Mouse (Mus musculus) forebrain, postnatal 0 days (tissue): Measurements from ENCODE around the gene Catip. TPM values are rescaled to one million over a fixed set of nuclear protein-coding genes. Genes with fewer than 3 reads are reported as not detected.

Experiments used
- ATAC-seq: fragments of 200-750 bp; cut with Nextera tagmentation; 2 replicates; pipeline ENCODE4 v1.8.0; 2017; ENCODE audit warnings: mild to moderate bottlenecking, moderate library complexity
- DNase-seq: peaks from one replicate; pipeline ENCODE4 v3.0.0-alpha.2; 2015
- H3K27ac ChIP-seq: fragments of 300-500 bp; sonication (generic); 2 replicates; pipeline ENCODE4 v1.5.1; 2014; ENCODE audit warnings: low read depth, mild to moderate bottlenecking, antibody characterized with exemption, low read length, moderate library complexity, mixed read lengths
- H3K27me3 ChIP-seq: fragments of 300-500 bp; sonication (generic); 2 replicates; pipeline ENCODE4 v1.6.1; 2014; ENCODE audit warnings: mild to moderate bottlenecking, low read length, mixed read lengths; ENCODE audit not compliant: insufficient read depth
- H3K36me3 ChIP-seq: fragments of 300-500 bp; sonication (generic); 2 replicates; pipeline ENCODE4 v1.6.1; 2014; ENCODE audit warnings: mild to moderate bottlenecking, moderate library complexity; ENCODE audit not compliant: insufficient read depth
- H3K4me1 ChIP-seq: fragments of 300-500 bp; sonication (generic); 2 replicates; pipeline ENCODE4 v1.6.1; 2014; ENCODE audit warnings: antibody characterized with exemption; ENCODE audit not compliant: insufficient read depth
- H3K4me2 ChIP-seq: fragments of 300-500 bp; sonication (generic); 2 replicates; pipeline ENCODE4 v1.6.1; 2014; ENCODE audit warnings: low read depth, mild to moderate bottlenecking, moderate library complexity
- H3K4me3 ChIP-seq: fragments of 300-500 bp; sonication (generic); 2 replicates; pipeline ENCODE4 v1.5.1; 2014; ENCODE audit warnings: low read depth, low read length, mixed read lengths
- H3K9ac ChIP-seq: fragments of 300-500 bp; sonication (generic); 2 replicates; pipeline ENCODE4 v1.6.1; 2014; ENCODE audit warnings: mild to moderate bottlenecking
- H3K9me3 ChIP-seq: fragments of 300-500 bp; sonication (generic); 2 replicates; pipeline ENCODE4 v1.6.1; 2016; ENCODE audit warnings: low read length
- CTCF ChIP-seq: sonication (generic); IDR thresholded peaks from 2 replicates; pipeline ENCODE4 v1.5.1; 2016; ENCODE audit warnings: antibody characterized with exemption, control low read depth, low read depth
- WGBS: fragments of 180-500 bp; shearing (Covaris S2); extraction: QIAGEN DNeasy Blood & Tissue Kit; methylation state at CpG from one replicate; pipeline ENCODE4 v1.1.7; 2014; 5-methylcytosine and 5-hydroxymethylcytosine counted together
- polyA plus RNA-seq: library from polyadenylated mRNA; unstranded; fragments of >200 nt; fragmentation: Nextera tagmentation; extraction: Ambion mirVana; gene quantifications from 2 replicates; pipeline ENCODE4 v1.2.1, GENCODE M21; 2015
- total RNA-seq: library from RNA; depleted of rRNA; stranded (reverse); fragments of >200 nt; gene quantifications from 2 replicates; pipeline ENCODE4 v1.2.3, GENCODE M21; 2014

The Catip gene
- total and polyA plus RNA-seq, 2 experiments from 2014 or later = 1.6 to 2.1 TPM

- Histone ChIP-seq H3K36me3 (no peaks in the 10 kb centered on the region), H3K27ac (0 out of 2 replicates have a peak overlapping the region, but pooled peaks have one; percentile 36), H3K9me3 (no peaks in the 10 kb centered on the region), H3K27me3 (no peaks in the 10 kb centered on the region), H3K4me1 (peaks cover 14% of the 10 kb centered on the region; the same call in 1 of the 2 replicates), H3K4me2 (no peak overlapping the region), H3K9ac (no peak overlapping the region), H3K4me3 (no peak overlapping the region)
- no peak for TF ChIP-seq CTCF
- peak; percentile 34 for DNase-seq
- ATAC-seq = no peak
- 63% methylated on average over 7 of the region's 7 CpGs for WGBS
These were observed 31.9 kb upstream of the Catip start for GRCm38 (mm10) chr1:74329899-74330431.

GRCm38 (mm10) chr1:74331046-74331681 is 30.7 kb upstream of the Catip start:
- Histone ChIP-seq H3K4me1 (peaks cover 14% of the 10 kb centered on the region; the same call in 1 of the 2 replicates), H3K27me3 (no peaks in the 10 kb centered on the region), H3K27ac (peak overlapping the region; percentile 79; the same call in 1 of the 2 replicates), H3K4me2 (no peak overlapping the region), H3K9ac (no peak overlapping the region), H3K36me3 (no peaks in the 10 kb centered on the region), H3K9me3 (no peaks in the 10 kb centered on the region), H3K4me3 (no peak overlapping the region)
- no peak for TF ChIP-seq CTCF
- DNase-seq (no peak), ATAC-seq (no peak)
- WGBS = 80% methylated on average over 4 of the region's 4 CpGs

- DNase-seq (peak; percentile 99), ATAC-seq (peak; percentile 93)
- Histone ChIP-seq H3K4me2 (peak overlapping the region; percentile 85), H3K36me3 (no peaks in the 10 kb centered on the region), H3K4me3 (peak overlapping the region; percentile 49), H3K27me3 (no peaks in the 10 kb centered on the region), H3K9ac (peak overlapping the region; percentile 62), H3K9me3 (no peaks in the 10 kb centered on the region), H3K4me1 (peaks cover 14% of the 10 kb centered on the region; the same call in 1 of the 2 replicates), H3K27ac (peak overlapping the region; percentile 79)
- WGBS = 2% methylated on average over 33 of the region's 36 CpGs
- peak; percentile 69 for TF ChIP-seq CTCF
These were observed 29.6 kb upstream of the Catip start for GRCm38 (mm10) chr1:74332241-74332763.

GRCm38 (mm10) chr1:74332930-74333329 is 29.0 kb upstream of the Catip start:
- Histone ChIP-seq H3K4me3 (peak overlapping the region; percentile 49), H3K9ac (peak overlapping the region; percentile 62), H3K27ac (peak overlapping the region; percentile 79), H3K9me3 (no peaks in the 10 kb centered on the region), H3K27me3 (no peaks in the 10 kb centered on the region), H3K36me3 (no peaks in the 10 kb centered on the region), H3K4me1 (peaks cover 14% of the 10 kb centered on the region; the same call in 1 of the 2 replicates), H3K4me2 (peak overlapping the region; percentile 85)
- no peak for DNase-seq
- 5% methylated on average over 9 of the region's 9 CpGs for WGBS
- TF ChIP-seq CTCF = no peak
- no peak for ATAC-seq

GRCm38 (mm10) chr1:74334607-74335006 is 27.3 kb upstream of the Catip start:
- no peak for TF ChIP-seq CTCF
- no peaks in the 10 kb centered on the region for H3K36me3 ChIP-seq
- no peak for DNase-seq

GRCm38 (mm10) chr1:74335033-74335432 is 26.9 kb upstream of the Catip start:
- no peaks in the 10 kb centered on the region for H3K36me3 ChIP-seq
- no peak for DNase-seq
- WGBS = 69% methylated on average over 4 of the region's 4 CpGs
- no peak overlapping the region for H3K4me3 ChIP-seq
- H3K9me3 ChIP-seq = no peaks in the 10 kb centered on the region
- H3K27ac ChIP-seq = no peak overlapping the region
- H3K4me2 ChIP-seq = no peak overlapping the region
- H3K9ac ChIP-seq = no peak overlapping the region
- ATAC-seq = no peak
- H3K4me1 ChIP-seq = peaks cover 14% of the 10 kb centered on the region; the same call in 1 of the 2 replicates
- no peak for TF ChIP-seq CTCF
- no peaks in the 10 kb centered on the region for H3K27me3 ChIP-seq

More at GRCm38 (mm10) chr1:74334607-74335006, 27.3 kb upstream of the Catip start:
- Histone ChIP-seq H3K4me3 (no peak overlapping the region), H3K27me3 (no peaks in the 10 kb centered on the region), H3K9me3 (no peaks in the 10 kb centered on the region), H3K4me2 (0 out of 2 replicates have a peak overlapping the region, but pooled peaks have one; percentile 1), H3K27ac (no peak overlapping the region), H3K4me1 (peaks cover 14% of the 10 kb centered on the region; the same call in 1 of the 2 replicates), H3K9ac (no peak overlapping the region)
- 83% methylated on average over 3 of the region's 3 CpGs for WGBS
- no peak for ATAC-seq
